Comparison of ENCODE assay signal across 13 mouse cellular contexts in genomic region chr9:119473011-119473410, GRCm38 (mm10).
"Had no signal": no experiment of that assay in that cellular context is flagged by ENCODE, and none has a peak within 500 bp of the region (broad histone marks: within the 10 kb centered on the region; RNA-seq: fewer than 3 reads in every experiment).

No protein-coding gene starts in this region.

- H3K9ac ChIP-seq: limb, embryonic 12.5 days; liver, embryonic 15.5 days; midbrain, embryonic 13.5 days; neural tube, embryonic 15.5 days had no signal

- H3K4me1 ChIP-seq: midbrain, embryonic 13.5 days had no signal

- H3K27me3 ChIP-seq: limb, embryonic 12.5 days; liver, embryonic 15.5 days; midbrain, embryonic 13.5 days; neural tube, embryonic 15.5 days had no signal

- H3K4me2 ChIP-seq: limb, embryonic 12.5 days; liver, embryonic 11.5 days; liver, embryonic 15.5 days; midbrain, embryonic 13.5 days; neural tube, embryonic 15.5 days had no signal

- H3K27ac ChIP-seq: kidney, postnatal 0 days; limb, embryonic 12.5 days; liver, embryonic 15.5 days; midbrain, embryonic 13.5 days; neural tube, embryonic 15.5 days had no signal

- DNase-seq: layer of hippocampus, adult 9-11 months; layer of hippocampus, postnatal 36 days; lung, adult 2 months; lung, postnatal 36 days; right cerebral cortex, postnatal 25 days; thymus, postnatal 36 days had no signal

- H3K9me3 ChIP-seq: limb, embryonic 12.5 days; liver, embryonic 15.5 days; midbrain, embryonic 13.5 days; neural tube, embryonic 15.5 days had no signal

- H3K4me3 ChIP-seq: limb, embryonic 12.5 days; liver, embryonic 15.5 days; midbrain, embryonic 13.5 days; neural tube, embryonic 15.5 days had no signal

- H3K36me3 ChIP-seq: liver, embryonic 15.5 days; neural tube, embryonic 15.5 days had no signal

- ATAC-seq: lung, postnatal 0 days; midbrain, embryonic 13.5 days had no signal
